Mouse (Mus musculus) liver, adult (tissue): ENCODE data around the gene Gm1043.

ENCODE experiments used
- GATA4 ChIP-seq: IDR thresholded peaks from 2 replicates; pipeline ENCODE4 v1.6.1; 2014; ENCODE audit warnings: mild to moderate bottlenecking, low read length; ENCODE audit not compliant: insufficient replicate concordance

Gm1043 gene

DNA sequence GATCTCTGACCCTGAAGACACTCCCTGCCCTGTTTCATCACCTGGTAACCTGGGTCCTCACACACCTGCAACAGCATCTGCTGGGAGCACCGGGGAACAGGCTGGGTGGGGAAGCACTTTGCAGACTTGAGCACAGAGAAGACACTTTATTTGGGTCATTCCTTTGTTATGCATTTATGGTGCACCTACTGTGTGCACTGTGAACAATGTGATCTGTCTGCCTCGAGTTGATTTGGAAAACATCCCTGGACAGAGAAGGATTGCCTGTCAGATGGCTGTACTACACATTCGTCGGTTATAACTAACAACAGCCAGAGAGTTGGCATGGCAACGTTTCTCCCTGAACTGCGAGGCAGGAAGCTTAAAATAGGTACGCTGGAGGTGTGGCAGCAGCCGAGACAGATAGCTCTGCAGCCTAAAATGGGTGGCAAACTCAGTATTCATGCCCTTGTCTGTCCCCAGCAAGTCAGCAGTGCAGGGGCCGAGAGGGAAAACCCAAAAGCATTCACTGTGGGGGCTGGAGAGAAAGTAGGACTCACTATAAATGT lies 147.9 kb downstream of the Gm1043 start:
- TF ChIP-seq GATA4, result no peak

DNA sequence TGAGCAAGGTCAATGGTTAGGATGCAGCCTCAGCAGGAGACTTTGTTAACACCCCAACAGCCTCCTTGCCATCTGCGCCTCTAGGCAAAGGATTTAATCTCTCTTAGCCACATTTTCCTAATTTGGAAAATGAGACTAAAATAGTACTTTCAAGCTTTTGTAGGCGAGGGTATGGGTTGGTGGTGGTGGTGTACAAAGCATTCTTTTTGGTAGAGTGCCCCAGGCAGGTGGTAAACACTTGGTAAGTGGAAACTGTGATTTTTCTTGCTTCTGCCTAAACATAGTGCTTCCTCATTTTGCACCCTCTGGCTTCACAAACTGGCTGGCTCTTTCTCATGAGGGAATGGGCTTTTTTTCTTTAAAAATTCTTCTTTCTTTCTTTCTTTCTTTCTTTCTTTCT lies 153.5 kb downstream of the Gm1043 start:
- no peak for TF ChIP-seq GATA4

DNA sequence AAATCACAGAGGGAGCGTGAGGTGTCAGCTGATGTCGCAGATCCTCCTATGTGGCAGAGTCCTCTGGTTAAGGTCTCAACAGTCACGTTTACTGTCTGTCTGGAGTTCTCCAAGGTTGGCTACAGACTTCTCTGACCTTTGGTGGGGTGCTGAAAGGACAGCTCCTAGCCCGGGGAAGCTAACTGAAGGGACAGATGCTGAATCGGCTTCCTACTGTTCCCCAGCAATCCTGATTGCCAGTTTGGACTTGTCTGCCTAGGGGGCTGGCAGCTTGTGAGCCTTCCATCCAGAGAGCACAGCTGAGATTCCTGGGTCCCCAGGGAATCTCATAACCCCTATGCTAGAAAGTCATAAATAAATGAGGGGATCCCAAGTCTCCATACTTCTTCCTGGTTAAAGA lies 155.4 kb downstream of the Gm1043 start:
- TF ChIP-seq GATA4, result no peak

DNA sequence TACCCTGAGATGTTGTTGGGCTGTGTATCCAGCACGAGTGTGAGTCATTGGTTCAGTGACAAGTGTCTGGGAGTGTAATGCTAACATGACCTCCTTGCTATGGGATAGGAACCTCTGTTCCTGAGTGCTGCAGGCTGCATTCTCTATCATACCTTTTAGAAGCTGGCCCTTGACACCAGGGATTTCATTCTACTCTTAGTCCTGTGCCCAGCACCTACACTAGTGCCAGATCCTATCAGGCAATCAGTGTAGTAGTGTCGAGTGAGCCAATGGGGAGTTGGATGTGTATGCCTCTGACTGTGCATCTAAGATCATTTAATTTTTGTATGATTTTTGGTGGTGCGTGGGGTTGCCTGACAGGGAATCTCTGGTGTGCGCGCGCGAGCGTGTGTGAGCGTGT lies 156.1 kb downstream of the Gm1043 start:
- TF ChIP-seq GATA4, result no peak

DNA sequence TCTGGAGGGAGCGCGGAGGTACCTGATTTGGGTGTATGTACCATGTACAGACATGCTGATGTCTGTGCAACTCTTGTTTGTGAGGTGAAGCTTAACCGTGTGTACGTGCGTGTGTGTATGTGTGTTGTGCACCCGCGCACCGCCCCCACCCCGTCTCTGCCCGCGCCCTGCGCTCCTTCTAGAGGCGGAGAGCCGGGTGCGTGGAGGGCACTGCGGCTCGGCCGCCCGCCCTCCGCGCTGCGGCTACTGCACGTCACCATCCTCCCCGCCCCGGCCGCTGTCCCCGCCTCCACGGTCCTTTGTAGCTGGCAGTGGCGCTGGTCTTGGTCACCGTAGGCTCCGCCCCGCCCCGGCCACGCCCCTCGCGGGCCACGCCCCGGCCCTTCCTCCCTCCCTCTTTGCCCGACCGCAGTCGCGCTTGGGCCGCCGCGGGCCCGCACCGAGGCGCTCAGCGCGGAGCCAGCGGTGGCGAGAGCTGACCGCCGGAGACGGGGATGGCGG lies 156.5 kb downstream of the Gm1043 start, which contains the start of gene Crmp1:
Gene Crmp1 (plus strand): TSS at position 290 of the 501 bp plus-strand sequence.
- TF ChIP-seq GATA4, result no peak

DNA sequence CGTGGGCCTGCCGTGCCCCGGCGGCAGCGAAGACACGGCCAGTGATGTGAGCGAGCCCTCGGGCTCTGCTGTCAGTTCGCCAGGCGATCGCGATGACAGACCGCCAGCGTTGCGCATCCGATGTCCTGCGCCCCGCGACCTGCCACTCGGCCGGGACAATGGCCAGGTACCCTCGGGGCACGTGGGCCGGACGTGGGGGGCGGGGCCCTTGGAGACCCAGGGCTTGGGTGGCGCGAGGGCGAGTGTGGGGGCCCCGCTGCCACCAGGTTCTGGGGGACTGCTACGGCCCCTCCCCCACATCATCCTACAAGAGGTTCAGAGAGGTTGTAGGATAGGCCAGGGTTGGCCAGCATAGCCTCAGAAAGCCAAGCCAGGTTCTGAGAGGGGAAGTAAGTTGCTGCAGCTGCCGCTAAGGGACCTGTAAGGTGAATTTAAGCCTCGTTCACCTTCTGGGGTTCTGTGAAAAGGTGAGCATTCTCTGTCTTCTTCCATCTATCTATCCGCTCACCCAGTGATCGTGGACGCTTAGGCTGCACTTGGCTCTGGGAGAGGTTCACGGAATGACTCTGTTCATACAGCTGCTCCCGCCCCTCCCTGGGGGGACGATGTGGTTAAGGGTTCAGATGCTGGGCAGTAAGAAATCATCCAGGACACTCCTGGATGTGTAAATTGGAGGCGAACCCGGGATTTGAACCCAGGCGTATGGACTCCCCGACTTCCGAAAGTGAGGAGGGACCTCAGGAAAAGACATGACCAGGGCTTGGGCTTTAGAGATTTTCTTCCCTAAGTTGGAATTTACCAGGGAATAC lies 157.4 kb downstream of the Gm1043 start:
- TF ChIP-seq GATA4, result no peak

DNA sequence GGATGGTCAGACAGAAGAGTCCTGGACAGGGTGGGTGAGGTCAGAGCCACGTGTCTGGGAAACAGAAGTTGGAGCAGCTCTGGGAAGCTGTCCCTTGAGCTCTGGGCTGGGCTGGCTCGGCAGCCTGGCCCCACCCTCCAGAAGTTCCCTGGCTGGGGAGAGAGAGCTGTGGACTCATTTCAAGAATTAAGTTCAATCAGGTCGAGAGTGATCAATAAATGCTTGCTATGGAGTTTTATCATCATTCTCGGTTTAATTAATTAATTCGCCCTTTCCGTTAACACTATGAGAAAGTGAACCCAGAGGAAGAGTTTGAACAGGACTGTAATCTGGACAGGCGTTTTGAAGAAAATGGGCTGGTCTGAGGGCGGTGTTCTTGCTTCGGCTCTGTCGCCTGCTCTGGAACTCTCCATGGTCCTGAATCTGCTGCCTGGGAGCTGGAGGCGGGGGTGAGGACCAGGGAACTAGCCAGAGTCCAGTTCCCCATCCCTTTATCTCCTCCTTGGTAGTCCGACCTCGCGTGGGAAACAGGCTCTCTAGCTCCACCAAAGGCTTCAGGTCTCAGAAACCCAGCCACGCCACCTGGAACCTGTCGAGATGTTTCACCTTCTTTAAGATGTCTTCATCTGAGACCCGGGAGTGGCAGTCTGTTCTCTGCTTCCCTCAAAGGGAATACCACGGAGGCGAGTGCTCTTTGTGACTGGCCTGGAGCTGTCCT lies 158.2 kb downstream of the Gm1043 start:
- TF ChIP-seq GATA4, result no peak

DNA sequence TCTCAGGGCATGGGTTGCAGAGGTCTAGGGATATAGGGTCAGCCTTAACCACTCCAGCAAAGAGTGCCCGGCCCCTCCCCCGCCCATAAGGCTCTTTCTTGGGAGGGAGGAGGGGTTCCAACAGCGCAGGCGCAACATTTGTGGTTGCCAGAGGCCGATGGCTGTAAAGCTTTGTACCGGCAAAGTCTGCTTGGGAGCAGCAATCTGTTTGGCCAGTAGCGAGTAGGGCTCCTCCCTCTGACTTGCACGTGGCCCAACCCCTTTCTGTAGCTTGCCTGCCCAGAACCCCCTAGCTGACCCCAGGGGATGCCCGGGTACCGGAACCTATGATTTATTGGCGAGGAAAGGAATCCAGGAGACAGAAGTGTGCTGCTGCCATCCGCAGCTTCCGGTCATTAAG lies 159.0 kb downstream of the Gm1043 start:
- no peak for TF ChIP-seq GATA4

DNA sequence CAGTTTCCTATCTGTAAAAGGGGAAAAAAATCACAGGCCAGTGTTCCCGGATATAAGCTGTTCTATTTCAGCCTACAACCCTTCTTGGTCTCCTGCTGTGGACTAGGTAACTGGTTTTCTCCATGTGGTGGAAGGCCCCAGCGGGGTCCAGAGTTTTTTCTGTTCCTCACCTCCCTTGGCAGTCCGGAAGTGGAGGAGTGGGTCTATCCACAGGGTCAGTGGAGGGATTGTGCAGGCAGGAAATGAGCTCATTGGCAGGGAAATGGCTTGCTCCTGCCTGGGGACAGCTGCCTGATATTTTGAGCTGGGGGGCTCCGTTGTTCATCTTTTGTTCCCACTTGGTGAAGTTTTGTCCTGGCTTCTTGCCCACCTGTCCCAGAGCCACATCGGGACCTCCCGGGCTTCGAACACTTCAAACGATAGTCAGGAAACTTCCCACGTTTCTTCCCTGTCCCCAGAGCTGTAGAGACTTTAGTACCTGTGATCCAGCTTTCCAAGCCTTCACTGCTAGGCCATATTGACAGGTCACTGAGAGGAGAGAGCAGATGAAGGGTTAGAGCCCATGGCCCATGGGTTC lies 159.6 kb downstream of the Gm1043 start:
- no peak for TF ChIP-seq GATA4

DNA sequence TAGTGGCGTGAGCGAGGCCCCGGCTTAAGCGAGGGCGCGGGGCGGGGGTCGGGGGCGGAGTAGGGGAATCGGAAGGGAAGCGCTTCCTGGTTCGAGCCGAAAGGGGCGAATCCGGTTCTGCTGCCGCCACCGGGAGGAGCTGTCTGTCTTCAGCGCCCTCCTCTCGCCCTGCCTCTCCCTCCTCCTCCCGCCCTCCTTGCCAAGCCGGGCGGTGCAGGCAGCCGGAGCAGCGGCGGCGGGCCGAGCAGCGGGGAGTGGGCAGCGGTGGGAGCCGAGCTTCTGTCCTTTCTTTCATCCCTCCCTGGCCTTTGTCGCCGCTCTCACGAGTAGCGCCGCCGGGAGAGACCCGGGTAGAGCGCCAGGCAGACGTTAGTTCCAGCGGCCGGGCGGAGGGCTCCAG lies 160.5 kb downstream of the Gm1043 start:
- no peak for TF ChIP-seq GATA4

DNA sequence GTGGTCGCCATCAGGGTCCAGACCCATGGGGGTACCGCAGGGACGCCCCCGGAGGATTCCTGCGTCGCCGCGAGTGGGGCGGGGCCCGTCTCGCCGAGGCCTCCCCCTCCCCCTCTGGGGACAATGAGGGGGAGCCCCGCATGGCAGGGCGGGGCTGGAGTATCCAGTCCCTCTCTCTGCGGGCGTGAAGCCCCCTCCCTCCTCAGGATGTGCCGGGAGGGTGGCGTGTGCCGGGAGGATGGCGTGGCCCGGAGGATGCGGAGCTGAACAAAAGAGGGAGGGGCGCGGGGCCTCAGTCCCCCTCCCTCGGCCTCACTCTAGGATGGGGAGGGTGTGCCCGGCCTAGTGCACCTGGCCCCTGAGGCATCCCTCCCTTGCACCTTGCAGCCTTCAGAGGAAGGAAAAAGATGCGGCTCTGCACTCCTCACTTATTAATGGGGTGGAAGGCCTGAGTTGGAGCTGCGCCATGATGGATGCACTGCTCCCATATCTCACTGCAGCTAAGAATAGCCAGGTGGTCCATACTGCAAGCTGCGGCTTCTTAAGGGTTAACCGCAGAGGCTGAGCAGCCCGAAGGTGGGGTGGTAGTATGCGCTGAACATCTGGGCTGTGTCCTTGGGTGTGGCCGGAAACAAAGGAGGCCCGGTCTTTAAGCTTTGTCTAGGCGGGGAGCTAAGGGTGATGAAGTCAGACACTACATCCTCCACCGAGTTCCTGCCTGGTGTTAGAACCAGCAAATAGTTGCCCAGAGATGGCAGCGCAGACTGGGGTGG lies 161.2 kb downstream of the Gm1043 start:
- no peak for TF ChIP-seq GATA4

DNA sequence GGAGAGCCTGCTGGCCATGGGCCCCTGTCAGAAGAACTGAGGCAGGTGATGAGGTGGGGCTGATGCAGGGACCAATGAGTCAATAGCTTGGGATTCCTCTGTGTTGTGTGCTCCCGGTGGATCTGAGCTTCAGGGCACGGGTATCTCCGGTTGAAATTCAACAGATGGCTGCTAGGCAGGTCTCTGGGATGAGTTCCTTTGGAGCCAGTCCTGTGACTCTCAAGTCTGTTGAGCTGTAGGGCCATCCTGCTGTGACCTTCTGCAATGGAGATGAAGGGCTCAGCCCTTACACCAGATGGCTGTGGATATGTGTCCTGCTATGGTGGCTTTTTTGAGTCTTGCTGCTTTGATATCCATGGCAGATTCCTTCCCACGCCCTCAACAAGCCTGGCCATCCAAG lies 162.3 kb downstream of the Gm1043 start:
- no peak for TF ChIP-seq GATA4

DNA sequence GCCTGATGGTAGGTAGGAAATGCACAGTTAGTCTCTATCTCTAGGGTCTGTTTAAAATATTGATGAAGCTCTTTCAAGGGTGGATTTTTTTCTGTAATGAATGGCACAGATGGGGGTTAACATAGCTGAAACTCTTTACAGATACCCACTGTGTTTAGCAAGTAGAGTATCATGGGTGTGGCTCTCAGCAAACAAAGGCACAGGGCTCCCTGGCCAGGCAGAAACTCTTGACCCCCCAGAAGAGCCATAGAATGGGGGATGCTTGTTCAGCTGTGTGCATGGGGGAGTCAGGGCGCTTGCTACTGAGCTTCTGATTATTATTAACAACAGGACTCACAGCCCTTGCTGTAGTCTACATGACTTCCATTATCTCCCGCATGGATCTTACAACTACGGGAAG lies 163.7 kb downstream of the Gm1043 start:
- no peak for TF ChIP-seq GATA4

DNA sequence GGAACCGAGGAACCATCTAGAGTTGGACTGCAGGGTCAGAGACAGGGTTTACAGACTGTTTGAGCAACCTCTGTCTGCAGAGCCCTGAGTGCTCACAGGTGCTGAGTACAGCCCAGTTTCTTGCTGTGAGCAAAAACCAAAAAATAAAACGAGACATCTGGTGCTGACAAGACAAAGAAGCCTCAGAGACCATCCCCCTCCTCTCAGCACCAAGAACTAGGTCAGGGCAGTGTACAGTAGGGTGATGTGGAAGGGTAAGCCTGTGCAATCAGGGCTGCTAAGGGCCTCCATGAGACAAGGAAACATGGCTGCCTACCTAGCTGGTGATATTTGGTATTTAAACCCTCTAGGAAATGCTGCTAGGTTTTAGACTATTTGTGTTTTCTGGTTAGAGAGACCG lies 166.4 kb downstream of the Gm1043 start:
- TF ChIP-seq GATA4, result no peak
